Mouse (Mus musculus): ENCODE data around the gene Tent5c.

GRCm38 (mm10) chr3:100521626-100522025 is 32.5 kb upstream of the Tent5c start:
- TF ChIP-seq UBTF (IDR thresholded peaks at IDR 0.05; ENCODE audit: borderline replicate concordance, insufficient read depth, low read depth, low read length) (no peak), CTCF (IDR thresholded peaks at IDR 0.05 in 2 of 3, conservative IDR thresholded peaks at IDR 0.05 in 1 of 3; ENCODE audit: control insufficient read depth in 1 of 3, insufficient read depth in 1 of 3, low read depth in 2 of 3, low read length in 3 of 3, poor library complexity in 1 of 3, severe bottlenecking in 1 of 3) (no peak), BHLHE40 (IDR thresholded peaks at IDR 0.05; ENCODE audit: borderline replicate concordance, low read depth, low read length) (no peak), MAX (IDR thresholded peaks at IDR 0.05; ENCODE audit: low read length) (no peak), ETS1 (IDR thresholded peaks at IDR 0.05; ENCODE audit: low read depth, low read length) (no peak), POLR2A (IDR thresholded peaks at IDR 0.05; ENCODE audit: control insufficient read depth in 1 of 2, insufficient read depth in 1 of 2, low read depth in 1 of 2, low read length in 2 of 2, poor library complexity in 1 of 2) (no peak), EP300 (IDR thresholded peaks at IDR 0.05; ENCODE audit: low read depth in 1 of 2, low read length in 2 of 2) (no peak), TCF12 (IDR thresholded peaks at IDR 0.05; ENCODE audit: low read depth, low read length) (no peak)

All from MEL (cell line).